ENCODE assay signal across 12 mouse cellular contexts in genomic region chr15:13393155-13393554, GRCm38 (mm10).
A peak's percentile ranks its signal among the peaks of the same experiment; 100 is the strongest.
DNase-seq lines count a peak whose midpoint lies in the region; ATAC-seq and TF ChIP-seq lines count a peak whose summit lies in the region.
"Had no signal": no experiment of that assay in that cellular context is flagged by ENCODE, and none has a peak within 500 bp of the region (broad histone marks: within the 10 kb centered on the region; RNA-seq: fewer than 3 reads in every experiment).

No protein-coding gene starts in this region.

- no peak overlapping the region for H3K4me3 ChIP-seq in liver, postnatal 0 days (ENCODE audit: low read depth, low read length)
- H3K4me3 ChIP-seq in liver, embryonic 12.5 days, result no peak overlapping the region
- no peak overlapping the region for H3K4me3 ChIP-seq in forebrain, embryonic 14.5 days (ENCODE audit: low read depth, low read length)
- H3K4me3 ChIP-seq in macrophage (ENCODE audit: inconsistent target), result no peak overlapping the region
- H3K4me3 ChIP-seq: liver, embryonic 15.5 days; stomach, embryonic 15.5 days had no signal

- H3K9ac ChIP-seq in liver, postnatal 0 days (replicated peaks), result no peak overlapping the region
- H3K9ac ChIP-seq in liver, embryonic 12.5 days, result no peak overlapping the region
- no peak overlapping the region for H3K9ac ChIP-seq in forebrain, embryonic 14.5 days (ENCODE audit: low read length)
- H3K9ac ChIP-seq: liver, embryonic 15.5 days; stomach, embryonic 15.5 days had no signal

- no peaks in the 10 kb centered on the region for H3K27me3 ChIP-seq in liver, postnatal 0 days (ENCODE audit: insufficient read depth, low read length)
- H3K27me3 ChIP-seq in liver, embryonic 12.5 days (replicated peaks), result no peaks in the 10 kb centered on the region
- no peaks in the 10 kb centered on the region for H3K27me3 ChIP-seq in forebrain, embryonic 14.5 days (replicated peaks; ENCODE audit: control insufficient read depth, insufficient read depth, low read length)
- H3K27me3 ChIP-seq: liver, embryonic 15.5 days; stomach, embryonic 15.5 days had no signal

- H3K9me3 ChIP-seq in liver, postnatal 0 days (ENCODE audit: low read length), result no peaks in the 10 kb centered on the region
- H3K9me3 ChIP-seq in liver, embryonic 12.5 days (replicated peaks), result no peaks in the 10 kb centered on the region
- peaks cover 3% of the 10 kb centered on the region; the same call in 1 of the 2 replicates for H3K9me3 ChIP-seq in forebrain, embryonic 14.5 days (replicated peaks; ENCODE audit: control insufficient read depth, low read length)
- H3K9me3 ChIP-seq: liver, embryonic 15.5 days; stomach, embryonic 15.5 days had no signal

- TF ChIP-seq EP300 in liver, postnatal 0 days (IDR thresholded peaks at IDR 0.05; ENCODE audit: low read depth), result no peak

- no peaks in the 10 kb centered on the region for H3K79me2 ChIP-seq in macrophage (ENCODE audit: inconsistent target)

- H3K4me1 ChIP-seq in liver, postnatal 0 days (ENCODE audit: insufficient read depth), result no peaks in the 10 kb centered on the region
- no peaks in the 10 kb centered on the region for H3K4me1 ChIP-seq in liver, embryonic 12.5 days
- peaks cover 13% of the 10 kb centered on the region; the same call in 1 of the 2 replicates for H3K4me1 ChIP-seq in forebrain, embryonic 14.5 days (ENCODE audit: control insufficient read depth, insufficient read depth, low read length)
- H3K4me1 ChIP-seq: liver, embryonic 15.5 days; stomach, embryonic 15.5 days had no signal

- no peak overlapping the region for H3K27ac ChIP-seq in liver, postnatal 0 days (ENCODE audit: low read depth)
- H3K27ac ChIP-seq in liver, embryonic 12.5 days, result no peak overlapping the region
- peak overlapping the region; percentile 76; the same call in 1 of the 2 replicates for H3K27ac ChIP-seq in forebrain, embryonic 14.5 days (ENCODE audit: low read depth, low read length)
- H3K27ac ChIP-seq in macrophage, result peak overlapping the region; percentile 45
- H3K27ac ChIP-seq: liver, embryonic 15.5 days; stomach, embryonic 15.5 days had no signal

- TF ChIP-seq CTCF in liver, postnatal 0 days (IDR thresholded peaks at IDR 0.05; ENCODE audit: low read depth), result no peak

- 52% methylated on average over 6 of the region's 6 CpGs for WGBS in liver, postnatal 0 days (ENCODE audit: insufficient replicate concordance)
- 58% methylated on average over 6 of the region's 6 CpGs for WGBS in liver, embryonic 12.5 days (ENCODE audit: insufficient replicate concordance)
- 1% methylated on average over 6 of the region's 6 CpGs for WGBS in forebrain, embryonic 14.5 days
- 45% methylated on average over 6 of the region's 6 CpGs for WGBS in macrophage (ENCODE audit: missing documents)

- no peaks in the 10 kb centered on the region for H3K36me3 ChIP-seq in liver, postnatal 0 days (replicated peaks; ENCODE audit: insufficient read depth, low read length)
- H3K36me3 ChIP-seq in liver, embryonic 12.5 days, result no peaks in the 10 kb centered on the region
- H3K36me3 ChIP-seq in forebrain, embryonic 14.5 days (ENCODE audit: control insufficient read depth, insufficient read depth, low read length), result no peaks in the 10 kb centered on the region
- H3K36me3 ChIP-seq in macrophage (ENCODE audit: inconsistent target), result no peaks in the 10 kb centered on the region
- H3K36me3 ChIP-seq: liver, embryonic 15.5 days; stomach, embryonic 15.5 days had no signal

- no peak for DNase-seq in liver, postnatal 0 days
- peak; percentile 93 for DNase-seq in forebrain, embryonic 14.5 days (ENCODE audit: low spot score)
- DNase-seq in retina, embryonic 14.5 days (ENCODE audit: low spot score), result peak; percentile 26
- no peak for DNase-seq in heart, adult 9 months (ENCODE audit: low spot score in 2 of 2)
- DNase-seq in spleen, adult 18-20 months, result no peak
- no peak for DNase-seq in thymus, postnatal 36 days
- DNase-seq: cerebellum, adult 8-10 months; kidney, postnatal 4 days had no signal

- no peak overlapping the region for H3K4me2 ChIP-seq in liver, postnatal 0 days (ENCODE audit: low read depth, low read length)
- H3K4me2 ChIP-seq in liver, embryonic 12.5 days, result no peak overlapping the region
- no peak overlapping the region for H3K4me2 ChIP-seq in forebrain, embryonic 14.5 days (ENCODE audit: low read length)
- H3K4me2 ChIP-seq: liver, embryonic 15.5 days; stomach, embryonic 15.5 days had no signal

- peak; percentile 36; the same call in 1 of the 2 replicates for ATAC-seq in liver, postnatal 0 days
- no peak for ATAC-seq in liver, embryonic 12.5 days
- peak; percentile 97 for ATAC-seq in forebrain, embryonic 14.5 days

Comparison
In these comparisons a context has a peak if more than half of its experiments do, and no peak if none do; other contexts are left out.
1. DNase-seq: peak in forebrain, embryonic 14.5 days (single experiment) and retina, embryonic 14.5 days (single experiment); none in liver, postnatal 0 days (single experiment), heart, adult 9 months (0 of 2), spleen, adult 18-20 months (0 of 2) and thymus, postnatal 36 days (0 of 2).
2. H3K27ac ChIP-seq: peak in forebrain, embryonic 14.5 days (single experiment) and macrophage (single experiment); none in liver, postnatal 0 days (single experiment) and liver, embryonic 12.5 days (single experiment).